Mouse (Mus musculus) adrenal gland, postnatal 4 days (tissue): ENCODE data around the gene Ubb. TPM values are rescaled to one million over a fixed set of nuclear protein-coding genes. Genes with fewer than 3 reads are reported as not detected.

ENCODE experiments used
- DNase-seq, 2 experiments: peaks; one replicate each; pipeline ENCODE4 v3.0.0; 2021 to 2022; ENCODE audit warnings: low spot score in 2 of 2, mixed read lengths in 2 of 2
- total RNA-seq, 2 experiments: library from RNA; stranded (reverse); gene quantifications; 2 replicates each; pipeline ENCODE4 v1.2.3; 2021

Gene Ubb
- total RNA-seq, 2 experiments from 2014 or later = 1,464 to 1,492 TPM

DNA sequence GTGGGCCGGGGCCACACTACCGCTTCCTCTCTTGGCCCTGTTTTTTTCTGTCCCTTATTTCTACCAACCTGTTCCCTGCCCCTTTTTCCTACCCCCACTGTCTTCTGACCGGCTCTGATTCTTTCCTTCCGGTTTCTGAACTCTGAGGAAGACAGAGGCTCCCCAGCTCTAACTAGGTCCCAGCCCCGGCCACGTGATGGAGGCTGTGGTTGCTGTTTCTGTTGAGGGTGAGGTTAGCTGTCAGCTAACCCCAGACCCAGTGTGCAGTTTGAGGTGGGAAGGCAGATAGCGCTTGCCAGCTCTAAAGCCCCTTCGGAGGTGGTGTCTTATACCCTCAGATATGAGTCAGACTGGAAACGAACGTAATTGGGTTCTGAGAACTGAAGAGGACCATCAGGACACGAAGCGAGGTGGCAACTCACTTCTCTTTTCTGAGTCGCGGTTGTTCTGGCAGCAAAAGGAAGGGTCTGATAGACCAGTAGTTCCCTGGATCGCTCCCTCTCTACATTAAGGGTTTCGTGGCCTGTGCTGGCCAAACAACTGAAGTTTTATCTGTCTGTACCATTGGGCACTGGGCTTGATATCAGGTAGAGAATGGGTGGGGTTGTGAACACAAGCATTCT is 25.7 kb downstream of the Ubb start:
- no peak for DNase-seq

GRCm38 (mm10) chr11:62583031-62583430 is 32.1 kb downstream of the Ubb start:
- no peak for DNase-seq

GRCm38 (mm10) chr11:62584671-62585206 is 33.8 kb downstream of the Ubb start:
- DNase-seq = no peak

DNA sequence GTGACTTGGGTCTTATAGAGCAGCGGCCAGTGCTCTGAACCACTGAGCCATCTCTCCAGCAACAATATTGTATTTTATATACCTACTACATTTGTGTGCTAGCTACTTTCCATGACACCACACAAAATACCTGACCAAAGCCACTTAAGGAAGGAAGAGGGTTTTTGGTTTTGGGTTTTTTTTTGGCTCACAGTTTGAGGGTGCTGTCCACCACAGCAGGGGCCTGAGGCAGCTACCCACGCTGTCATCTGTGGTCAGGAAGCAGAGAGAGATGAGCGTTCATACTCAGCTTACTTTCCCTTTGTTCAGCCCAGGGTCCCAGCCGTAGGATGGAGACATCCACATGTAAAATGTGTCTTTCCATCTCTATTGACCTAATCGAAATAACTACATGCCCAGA is 36.1 kb downstream of the Ubb start:
- no peak for DNase-seq

DNA sequence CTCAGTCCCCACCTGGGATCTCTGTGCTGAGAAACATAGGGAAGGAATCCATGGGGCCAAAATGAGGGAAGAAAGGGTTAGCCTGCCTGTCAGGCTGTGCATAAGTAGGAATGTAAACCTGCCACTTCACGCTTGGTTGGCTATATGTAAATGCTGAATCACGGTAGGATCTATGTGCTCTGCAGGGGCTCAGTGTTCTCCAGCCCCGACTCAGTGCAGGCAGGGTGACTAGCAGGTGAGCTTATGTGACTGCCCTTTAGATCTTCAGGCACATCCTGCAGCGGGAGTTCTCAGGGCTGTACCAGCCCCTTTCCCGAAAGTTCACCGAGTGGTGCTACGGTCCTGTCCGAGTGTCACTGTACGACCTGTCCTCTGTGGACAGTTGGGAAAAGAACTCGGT is 38.4 kb downstream of the Ubb start:
- no peak for DNase-seq

DNA sequence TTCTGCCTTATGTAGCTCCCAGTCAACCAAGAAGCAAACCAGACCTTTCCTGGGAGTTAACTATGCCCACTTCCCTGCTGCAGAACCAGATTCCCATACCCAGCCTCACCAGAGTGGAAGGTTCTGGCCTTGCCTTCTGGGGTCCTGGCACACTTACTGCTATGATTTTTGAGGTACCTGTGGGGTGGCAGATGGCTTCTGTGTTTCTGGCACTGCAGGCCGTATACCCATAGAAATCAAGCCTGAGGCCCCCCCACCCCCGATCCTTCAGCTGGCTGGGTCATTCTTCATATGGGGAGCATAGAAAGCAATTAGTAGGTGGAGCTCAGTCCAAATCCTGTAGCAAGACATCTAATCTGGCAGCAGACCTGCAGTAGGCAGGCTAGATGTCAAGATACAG is 40.1 kb downstream of the Ubb start:
- DNase-seq = no peak

- no peak for DNase-seq
Observed at GRCm38 (mm10) chr11:62591904-62592575, 41.1 kb downstream of the Ubb start.

GRCm38 (mm10) chr11:62598571-62598970 is 47.6 kb downstream of the Ubb start:
- no peak for DNase-seq

DNA sequence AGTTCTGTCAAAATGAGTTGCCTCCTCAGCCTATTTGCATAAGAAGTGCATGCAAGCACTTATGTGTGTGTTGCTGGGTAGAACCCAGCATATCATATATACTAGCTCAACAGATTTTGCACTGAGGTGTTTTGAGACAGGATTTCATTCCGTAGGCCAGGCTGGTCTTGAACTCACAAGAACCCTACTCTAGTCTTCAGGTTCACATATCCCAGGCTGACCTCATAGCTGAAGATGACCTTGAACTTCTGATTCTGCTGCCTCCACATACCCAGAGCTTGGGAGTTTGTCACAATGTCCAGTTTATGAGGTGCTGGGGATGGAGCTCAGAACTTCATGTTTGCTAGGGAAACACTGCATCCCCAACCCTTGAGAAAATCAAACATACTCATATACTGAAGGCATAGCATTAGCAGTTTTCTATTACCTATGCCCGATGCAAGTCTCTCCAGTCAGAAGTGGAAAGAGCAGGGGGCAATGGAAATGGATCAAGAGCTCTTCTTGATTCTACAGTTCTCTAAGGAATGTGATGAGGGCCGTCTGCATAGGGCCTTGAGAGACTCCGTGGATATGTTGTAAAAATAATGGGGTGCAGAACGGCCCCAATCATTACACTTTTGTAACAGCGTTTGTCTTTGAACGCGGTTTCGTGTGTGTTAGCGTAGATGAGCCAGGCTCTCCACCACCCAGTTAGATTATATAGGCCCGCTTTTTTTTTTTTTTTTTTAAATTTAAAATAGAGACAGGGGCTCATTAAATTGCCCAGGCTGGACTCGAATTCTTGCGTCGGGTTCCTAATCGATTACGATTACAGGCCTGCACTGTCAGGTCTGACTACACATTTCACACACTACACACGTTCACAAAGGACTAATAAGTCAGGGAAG is 51.0 kb downstream of the Ubb start:
- no peak for DNase-seq

Other genes starting within 250 kb of the Ubb start
- gene Pigl, start 92.7 kb upstream of the Ubb start, total RNA-seq = 10 to 100 TPM in 1 of 2 experiments, 1 to 10 TPM in 1; 8.5 to 10.2 TPM
- 100 to 1,000 TPM; 200 to 226 TPM for gene Ncor1, start 92.6 kb upstream of the Ubb start, total RNA-seq
- gene Cenpv, start 11.9 kb upstream of the Ubb start, total RNA-seq = 10 to 100 TPM; 40.6 to 44.0 TPM
- 1 to 10 TPM; 3.4 to 4.2 TPM for gene Trpv2, start 23.3 kb downstream of the Ubb start, total RNA-seq
- 10 to 100 TPM; 47.8 to 53.0 TPM for gene Lrrc75a, start 97.4 kb downstream of the Ubb start, total RNA-seq
- gene Mmgt2, start 97.5 kb downstream of the Ubb start, total RNA-seq = 10 to 100 TPM; 49.0 to 53.5 TPM
- 1 to 10 TPM; 8.1 to 8.5 TPM for gene Zfp287, start 180.7 kb downstream of the Ubb start, total RNA-seq
- gene Gm10428, start 201.9 kb downstream of the Ubb start, total RNA-seq = not detected
- 10 to 100 TPM in 1 of 2 experiments, 1 to 10 TPM in 1; 8.9 to 11.0 TPM for gene Zfp286, start 238.3 kb downstream of the Ubb start, total RNA-seq